Mouse (Mus musculus) hindbrain, postnatal 0 days (tissue): Measurements from ENCODE around the gene Adam23. TPM values are rescaled to one million over a fixed set of nuclear protein-coding genes. Genes with fewer than 3 reads are reported as not detected.

ENCODE experiments used
- ATAC-seq: fragments of 200-750 bp; cut with Nextera tagmentation; 2 replicates; pipeline ENCODE4 v1.8.0; 2017; ENCODE audit warnings: mild to moderate bottlenecking, moderate TSS enrichment, moderate library complexity
- DNase-seq: peaks from one replicate; pipeline ENCODE4 v3.0.0-alpha.2; 2015; ENCODE audit warnings: low spot score
- H3K27ac ChIP-seq: fragments of 300-500 bp; sonication (generic); 2 replicates; pipeline ENCODE4 v1.5.1; 2014; ENCODE audit warnings: mild to moderate bottlenecking
- H3K27me3 ChIP-seq: fragments of 300-500 bp; sonication (generic); 2 replicates; pipeline ENCODE4 v1.6.1; 2014; ENCODE audit warnings: low read length, mixed read lengths; ENCODE audit not compliant: insufficient read depth
- H3K36me3 ChIP-seq: fragments of 300-500 bp; sonication (generic); 2 replicates; pipeline ENCODE4 v1.6.1; 2014; ENCODE audit warnings: low read length, mixed read lengths; ENCODE audit not compliant: insufficient read depth
- H3K4me1 ChIP-seq: fragments of 300-500 bp; sonication (generic); 2 replicates; pipeline ENCODE4 v1.6.1; 2014; ENCODE audit warnings: antibody characterized with exemption, low read length, mixed read lengths; ENCODE audit not compliant: insufficient read depth
- H3K4me2 ChIP-seq: fragments of 300-500 bp; sonication (generic); 2 replicates; pipeline ENCODE4 v1.6.1; 2014; ENCODE audit warnings: low read depth, mild to moderate bottlenecking, low read length, moderate library complexity, mixed read lengths
- H3K4me3 ChIP-seq: fragments of 300-500 bp; sonication (generic); 2 replicates; pipeline ENCODE4 v1.5.1; 2014; ENCODE audit warnings: low read length
- H3K9ac ChIP-seq: fragments of 300-500 bp; sonication (generic); replicated peaks from 2 replicates; pipeline ENCODE4 v1.6.1; 2014; ENCODE audit warnings: mild to moderate bottlenecking, low read length, moderate library complexity, mixed read lengths
- H3K9me3 ChIP-seq: fragments of 300-500 bp; sonication (generic); 2 replicates; pipeline ENCODE4 v1.6.1; 2016; ENCODE audit warnings: low read length, mixed read lengths
- CTCF ChIP-seq: IDR thresholded peaks from 2 replicates; pipeline ENCODE4 v1.5.1; 2016; ENCODE audit warnings: antibody characterized with exemption, control low read depth, low read depth
- WGBS: fragments of 180-500 bp; shearing (Covaris S2); extraction: QIAGEN DNeasy Blood & Tissue Kit; methylation state at CpG from one replicate; pipeline ENCODE4 v1.1.7; 2014; 5-methylcytosine and 5-hydroxymethylcytosine counted together
- polyA plus RNA-seq: library from polyadenylated mRNA; unstranded; fragments of >200 nt; fragmentation: Nextera tagmentation; extraction: Ambion mirVana; gene quantifications from 2 replicates; pipeline ENCODE4 v1.2.1, GENCODE M21; 2015
- total RNA-seq: library from RNA; depleted of rRNA; stranded (reverse); fragments of >200 nt; gene quantifications from 2 replicates; pipeline ENCODE4 v1.2.3, GENCODE M21; 2014

Gene Adam23
- total and polyA plus RNA-seq, 2 experiments from 2014 or later = 19.9 to 62.1 TPM

DNA sequence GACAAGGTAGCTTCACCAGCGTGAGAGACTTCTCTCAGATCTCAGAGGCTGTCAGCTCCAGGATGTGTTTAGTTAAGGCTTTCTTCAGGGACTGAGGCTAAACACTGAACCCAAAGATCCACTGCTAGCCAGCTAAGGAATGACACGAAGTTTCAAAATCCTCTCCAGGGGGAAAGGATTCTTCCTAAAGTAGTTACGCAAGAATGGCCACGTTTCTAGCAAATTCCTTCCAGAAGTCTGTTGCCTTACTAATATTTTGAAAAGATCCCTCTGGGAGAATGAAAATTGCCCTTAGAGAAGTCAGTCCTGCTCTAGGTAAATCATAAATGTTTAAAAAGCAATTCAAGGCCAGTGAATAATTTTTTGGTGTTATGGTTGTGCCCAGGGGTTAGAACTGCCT is 61.7 kb downstream of the Adam23 start:
- H3K27me3 ChIP-seq = no peaks in the 10 kb centered on the region
- 73% methylated on average over 4 of the region's 4 CpGs for WGBS
- no peaks in the 10 kb centered on the region for H3K9me3 ChIP-seq
- H3K27ac ChIP-seq = no peak overlapping the region
- DNase-seq (no peak), ATAC-seq (no peak)
- H3K4me2 ChIP-seq = no peak overlapping the region
- H3K9ac ChIP-seq = no peak overlapping the region
- H3K4me3 ChIP-seq = no peak overlapping the region
- TF ChIP-seq CTCF = no peak
- no peaks in the 10 kb centered on the region for H3K36me3 ChIP-seq
- H3K4me1 ChIP-seq = no peaks in the 10 kb centered on the region

DNA sequence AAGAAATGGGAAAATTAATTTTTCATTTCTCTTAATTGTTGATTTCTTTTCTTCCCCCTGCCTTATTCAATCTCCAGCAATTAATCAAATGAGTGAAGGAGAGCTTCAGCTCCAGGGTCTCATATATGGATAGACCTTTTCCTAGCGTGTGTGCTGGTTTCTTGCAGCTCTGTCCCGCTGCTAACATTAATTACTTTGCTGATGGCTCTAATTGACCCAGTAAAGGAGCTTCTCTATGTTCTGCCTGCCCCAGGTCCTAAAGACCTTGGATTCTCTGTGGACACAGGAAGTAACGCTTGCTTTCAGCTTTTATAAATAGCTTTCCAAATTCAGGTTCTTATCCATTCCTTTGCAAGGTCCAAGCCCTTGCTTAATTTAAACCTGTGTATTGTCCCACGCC is 63.1 kb downstream of the Adam23 start:
- TF ChIP-seq CTCF = no peak
- DNase-seq (peak; percentile 38), ATAC-seq (0 out of 2 replicates have a peak, but pooled peaks have one; percentile 47)
- no peak overlapping the region for H3K27ac ChIP-seq
- 59% methylated on average over 4 of the region's 4 CpGs for whole genome bisulfite sequencing
- H3K4me1 ChIP-seq = no peaks in the 10 kb centered on the region
- no peaks in the 10 kb centered on the region for H3K9me3 ChIP-seq
- no peak overlapping the region for H3K9ac ChIP-seq
- no peaks in the 10 kb centered on the region for H3K27me3 ChIP-seq
- H3K4me3 ChIP-seq = no peak overlapping the region
- no peaks in the 10 kb centered on the region for H3K36me3 ChIP-seq
- no peak overlapping the region for H3K4me2 ChIP-seq

DNA sequence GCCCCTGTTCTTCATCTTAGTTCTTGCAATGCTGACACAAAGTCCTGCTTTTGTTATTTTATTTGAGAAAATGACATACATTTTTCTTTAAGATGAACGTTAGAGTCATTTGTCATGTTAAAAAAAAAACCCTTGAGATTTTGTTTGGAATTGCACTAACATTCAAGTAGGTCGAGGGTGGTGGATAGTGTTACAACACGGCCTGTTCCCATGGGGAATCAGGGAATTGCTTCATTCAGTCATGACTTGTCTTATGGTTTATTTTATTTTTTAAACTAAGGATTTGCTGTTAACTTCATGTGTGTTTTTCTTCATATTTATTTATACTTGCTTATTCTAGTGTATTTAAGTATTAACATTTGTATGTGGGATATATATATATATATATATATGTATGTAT is 65.7 kb downstream of the Adam23 start:
- Histone ChIP-seq H3K4me3 (no peak overlapping the region), H3K27ac (no peak overlapping the region), H3K4me2 (no peak overlapping the region), H3K36me3 (no peaks in the 10 kb centered on the region), H3K9ac (no peak overlapping the region), H3K4me1 (no peaks in the 10 kb centered on the region), H3K27me3 (no peaks in the 10 kb centered on the region), H3K9me3 (no peaks in the 10 kb centered on the region)
- DNase-seq = no peak
- no peak for ATAC-seq
- 75% methylated on average over 3 of the region's 3 CpGs for WGBS
- TF ChIP-seq CTCF = no peak

DNA sequence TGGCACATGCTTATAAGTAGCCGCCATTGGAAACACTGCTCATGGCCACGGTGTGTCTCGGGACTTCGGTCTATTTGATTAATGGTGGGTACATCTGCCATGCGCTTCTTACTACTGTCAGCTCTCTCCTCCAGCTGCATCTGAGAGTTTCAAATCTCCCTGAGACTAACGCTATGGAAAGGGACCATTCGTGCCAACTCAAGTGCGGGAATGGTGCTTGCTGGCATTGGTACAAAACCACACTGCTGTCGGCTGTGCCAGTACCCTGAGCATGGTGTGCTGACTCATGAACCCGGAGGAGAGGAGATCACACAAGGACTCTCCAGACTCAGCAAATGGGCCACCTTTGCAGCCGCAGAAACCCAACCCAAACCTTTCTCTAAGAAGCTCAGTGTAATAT is 72.1 kb downstream of the Adam23 start:
- no peak for TF ChIP-seq CTCF
- no peaks in the 10 kb centered on the region for H3K36me3 ChIP-seq
- DNase-seq (no peak), ATAC-seq (no peak)
- H3K9me3 ChIP-seq = no peaks in the 10 kb centered on the region
- no peaks in the 10 kb centered on the region for H3K4me1 ChIP-seq
- H3K27ac ChIP-seq = no peak overlapping the region
- H3K4me2 ChIP-seq = no peak overlapping the region
- no peak overlapping the region for H3K9ac ChIP-seq
- no peak overlapping the region for H3K4me3 ChIP-seq
- H3K27me3 ChIP-seq = no peaks in the 10 kb centered on the region
- WGBS = 59% methylated on average over 11 of the region's 11 CpGs

DNA sequence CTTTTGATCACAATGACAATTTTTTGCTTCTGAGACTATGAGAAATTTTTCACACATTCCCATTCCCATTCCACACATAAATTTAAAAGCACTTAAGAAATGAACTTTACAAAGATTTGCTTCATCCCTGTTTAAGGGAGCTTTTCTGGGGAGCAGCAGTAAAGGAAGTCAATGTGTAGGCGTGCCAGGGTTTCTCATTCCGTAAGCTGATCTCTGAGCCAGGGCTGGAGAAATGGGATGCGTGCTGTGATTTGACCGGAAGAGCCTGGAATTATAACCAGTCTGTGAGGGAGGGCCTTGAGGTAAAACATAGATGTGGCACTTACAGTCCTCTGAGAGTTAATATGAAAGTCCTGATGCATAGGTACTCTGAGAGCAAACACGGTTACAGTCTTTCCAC is 73.1 kb downstream of the Adam23 start:
- H3K27ac ChIP-seq = no peak overlapping the region
- DNase-seq (no peak), ATAC-seq (no peak)
- no peak for TF ChIP-seq CTCF
- no peak overlapping the region for H3K4me2 ChIP-seq
- 77% methylated on average over 5 of the region's 5 CpGs for WGBS
- no peak overlapping the region for H3K9ac ChIP-seq
- no peak overlapping the region for H3K4me3 ChIP-seq
- H3K9me3 ChIP-seq = no peaks in the 10 kb centered on the region
- no peaks in the 10 kb centered on the region for H3K4me1 ChIP-seq
- H3K36me3 ChIP-seq = no peaks in the 10 kb centered on the region
- no peaks in the 10 kb centered on the region for H3K27me3 ChIP-seq

DNA sequence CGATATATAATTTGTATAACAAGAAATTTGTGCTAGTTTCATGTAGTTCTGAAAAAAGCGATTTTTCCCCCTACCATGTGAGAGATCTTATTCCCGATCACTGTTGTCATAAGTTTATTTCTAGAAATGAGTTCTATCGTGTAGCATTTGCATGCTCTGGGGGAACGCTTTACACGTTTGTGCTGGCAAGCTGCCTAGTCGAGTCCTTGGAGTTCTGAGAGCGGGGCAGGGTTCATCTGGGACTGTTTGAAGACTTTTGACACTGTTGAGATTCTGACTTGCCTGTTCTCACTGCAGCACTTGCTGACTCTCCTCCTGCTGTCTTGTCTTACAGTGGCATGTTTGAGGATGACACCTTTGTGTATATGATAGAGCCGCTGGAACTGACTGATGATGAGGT is 84.2 kb downstream of the Adam23 start:
- ATAC-seq (no peak), DNase-seq (no peak)
- Histone ChIP-seq H3K36me3 (no peaks in the 10 kb centered on the region), H3K4me3 (no peak overlapping the region), H3K9me3 (no peaks in the 10 kb centered on the region), H3K4me2 (no peak overlapping the region), H3K27ac (no peak overlapping the region), H3K4me1 (no peaks in the 10 kb centered on the region), H3K9ac (no peak overlapping the region), H3K27me3 (no peaks in the 10 kb centered on the region)
- 71% methylated on average over 9 of the region's 9 CpGs for WGBS
- TF ChIP-seq CTCF = no peak

DNA sequence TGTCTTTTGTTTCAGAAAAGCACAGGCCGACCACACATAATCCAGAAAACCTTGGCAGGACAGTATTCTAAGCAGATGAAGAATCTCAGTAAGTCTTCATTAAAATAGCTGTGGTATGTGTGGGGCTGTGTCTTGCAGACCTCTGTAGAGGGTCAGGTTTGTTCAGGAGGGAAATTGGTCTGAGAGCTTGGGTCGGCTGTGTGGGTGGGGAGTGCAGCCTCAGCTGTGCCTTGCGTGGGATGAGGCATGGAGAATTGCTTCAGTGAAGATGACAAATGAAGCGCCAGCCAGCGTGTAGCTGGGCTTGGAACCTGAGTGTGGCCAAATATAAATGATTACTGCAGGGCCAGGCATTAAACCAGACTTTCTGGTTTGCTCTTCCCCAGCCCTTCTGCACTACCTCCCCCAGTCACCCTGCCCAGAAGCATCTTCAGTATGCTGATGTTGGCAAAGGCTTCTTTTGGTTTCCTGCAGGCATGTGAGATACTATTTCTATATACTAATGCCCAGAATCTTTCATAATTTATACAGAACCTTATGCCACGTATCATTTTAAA is 88.7 kb downstream of the Adam23 start:
- H3K27me3 ChIP-seq = no peaks in the 10 kb centered on the region
- ATAC-seq = no peak

More for the DNA sequence above, 88.7 kb downstream of the Adam23 start:
- H3K4me2 ChIP-seq = no peak overlapping the region
- no peak overlapping the region for H3K9ac ChIP-seq
- no peak overlapping the region for H3K4me3 ChIP-seq
- no peak for TF ChIP-seq CTCF
- H3K9me3 ChIP-seq = no peaks in the 10 kb centered on the region
- no peak for DNase-seq
- no peaks in the 10 kb centered on the region for H3K36me3 ChIP-seq
- no peak overlapping the region for H3K27ac ChIP-seq
- WGBS = 49% methylated on average over 6 of the region's 6 CpGs
- H3K4me1 ChIP-seq = no peaks in the 10 kb centered on the region
